Mouse (Mus musculus) midbrain, embryonic 11.5 days (tissue): ENCODE results near the gene Etv6. TPM values are rescaled to one million over a fixed set of nuclear protein-coding genes. Genes with fewer than 3 reads are reported as not detected.

Experiments
- ATAC-seq: fragments of 200-750 bp; cut with Nextera tagmentation; 2 replicates; pipeline ENCODE4 v1.8.0; 2017; ENCODE audit warnings: moderate TSS enrichment, moderate library complexity; ENCODE audit not compliant: low FRiP score
- DNase-seq: peaks from one replicate; pipeline ENCODE4 v3.0.0; 2015; ENCODE audit warnings: low spot score; ENCODE audit errors: missing footprints
- H3K27ac ChIP-seq: fragments of 300-500 bp; sonication (generic); 2 replicates; pipeline ENCODE4 v1.5.1; 2014; ENCODE audit warnings: low read depth, low read length
- H3K27me3 ChIP-seq: fragments of 300-500 bp; sonication (generic); 2 replicates; pipeline ENCODE4 v1.6.1; 2014; ENCODE audit warnings: mild to moderate bottlenecking, low read length, moderate library complexity, mixed read lengths; ENCODE audit not compliant: control insufficient read depth, insufficient read depth
- H3K36me3 ChIP-seq: fragments of 300-500 bp; sonication (generic); 2 replicates; pipeline ENCODE4 v1.6.1; 2014; ENCODE audit warnings: mild to moderate bottlenecking, low read length, moderate library complexity, mixed read lengths; ENCODE audit not compliant: control insufficient read depth, insufficient read depth
- H3K4me1 ChIP-seq: fragments of 300-500 bp; sonication (generic); 2 replicates; pipeline ENCODE4 v1.6.1; 2014; ENCODE audit warnings: low read length; ENCODE audit not compliant: control insufficient read depth, insufficient read depth
- H3K4me2 ChIP-seq: fragments of 300-500 bp; sonication (generic); 2 replicates; pipeline ENCODE4 v1.6.1; 2014; ENCODE audit warnings: mild to moderate bottlenecking, moderate library complexity
- H3K4me3 ChIP-seq: fragments of 300-500 bp; sonication (generic); 2 replicates; pipeline ENCODE4 v1.5.1; 2014; ENCODE audit warnings: low read depth, low read length
- H3K9ac ChIP-seq: fragments of 300-500 bp; sonication (generic); 2 replicates; pipeline ENCODE4 v1.6.1; 2014; ENCODE audit warnings: low read length
- H3K9me3 ChIP-seq: fragments of 300-500 bp; sonication (generic); 2 replicates; pipeline ENCODE4 v1.6.1; 2016; ENCODE audit warnings: low read length; ENCODE audit not compliant: control insufficient read depth
- WGBS: fragments of 180-500 bp; shearing (Covaris S2); extraction: QIAGEN DNeasy Blood & Tissue Kit; methylation state at CpG from one replicate; pipeline ENCODE4 v1.1.7; 2014; 5-methylcytosine and 5-hydroxymethylcytosine counted together
- polyA plus RNA-seq: library from polyadenylated mRNA; unstranded; fragments of >200 nt; fragmentation: Nextera tagmentation; extraction: Ambion mirVana; gene quantifications from 2 replicates; pipeline ENCODE4 v1.2.1, GENCODE M21; 2014

The Etv6 gene
- polyA plus RNA-seq, 1 experiment from 2014 or later = 14.0 TPM

DNA sequence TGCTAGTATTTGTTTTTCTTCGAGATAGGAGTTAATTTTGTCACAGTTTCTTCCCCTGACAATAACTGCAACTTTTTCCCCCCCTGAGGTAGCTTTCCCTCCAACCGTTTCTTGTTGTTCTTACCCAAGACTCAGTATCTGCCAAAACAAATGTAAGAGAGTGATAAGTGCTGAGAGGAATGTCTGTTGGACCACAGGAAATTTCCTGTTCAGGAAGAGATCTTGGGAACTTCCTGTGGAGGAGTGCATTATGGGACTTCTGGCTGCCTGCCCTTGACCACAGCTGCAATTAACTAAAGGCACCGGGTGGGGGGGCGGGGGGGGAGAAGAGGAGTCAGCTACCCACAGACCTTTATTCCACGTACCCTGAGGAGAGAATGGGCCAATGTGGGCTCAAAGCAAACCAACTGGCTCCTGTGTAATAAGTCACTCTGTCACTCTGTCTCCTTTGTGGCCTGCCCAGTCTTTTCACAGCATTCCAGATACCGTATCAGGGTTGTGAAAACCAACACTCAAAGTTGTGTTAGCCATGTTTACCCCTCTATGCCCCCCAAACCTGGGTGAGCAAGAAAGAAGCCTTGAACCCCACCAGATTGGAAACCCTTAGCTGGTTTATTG, 150.9 kb downstream of the Etv6 start:
- Histone ChIP-seq H3K4me2 (no peak overlapping the region), H3K27me3 (no peaks in the 10 kb centered on the region), H3K4me3 (no peak overlapping the region), H3K9ac (no peak overlapping the region), H3K36me3 (no peaks in the 10 kb centered on the region), H3K9me3 (no peaks in the 10 kb centered on the region), H3K27ac (no peak overlapping the region), H3K4me1 (peaks cover 8% of the 10 kb centered on the region)
- ATAC-seq (no peak), DNase-seq (no peak)
- WGBS = 88% methylated on average over 6 of the region's 6 CpGs

DNA sequence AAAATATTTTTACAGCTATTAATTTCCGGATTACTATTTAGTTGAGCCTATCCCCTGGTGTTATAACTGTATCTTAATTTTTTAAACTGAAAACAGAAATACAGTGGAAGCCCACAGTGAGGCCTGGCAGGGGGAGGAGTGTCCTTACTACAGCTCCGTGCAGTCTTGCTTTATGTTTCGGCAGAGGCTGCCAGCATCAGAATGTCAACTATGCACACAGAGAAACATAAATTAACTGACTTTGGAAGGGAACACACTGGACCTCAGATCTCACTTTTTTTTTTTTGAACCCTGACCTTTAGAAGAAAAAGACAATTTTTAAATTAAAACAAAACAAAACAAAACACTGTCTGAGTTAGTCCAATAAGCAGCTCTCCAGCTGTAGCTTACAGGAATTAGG, 153.2 kb downstream of the Etv6 start:
- DNase-seq = no peak
- no peaks in the 10 kb centered on the region for H3K27me3 ChIP-seq
- no peak overlapping the region for H3K4me2 ChIP-seq
- H3K27ac ChIP-seq = no peak overlapping the region
- H3K4me1 ChIP-seq = peaks cover 8% of the 10 kb centered on the region
- H3K9ac ChIP-seq = no peak overlapping the region
- H3K4me3 ChIP-seq = no peak overlapping the region
- H3K36me3 ChIP-seq = no peaks in the 10 kb centered on the region
- no peaks in the 10 kb centered on the region for H3K9me3 ChIP-seq
- 56% methylated on average over 3 of the region's 3 CpGs for WGBS
- no peak for ATAC-seq

DNA sequence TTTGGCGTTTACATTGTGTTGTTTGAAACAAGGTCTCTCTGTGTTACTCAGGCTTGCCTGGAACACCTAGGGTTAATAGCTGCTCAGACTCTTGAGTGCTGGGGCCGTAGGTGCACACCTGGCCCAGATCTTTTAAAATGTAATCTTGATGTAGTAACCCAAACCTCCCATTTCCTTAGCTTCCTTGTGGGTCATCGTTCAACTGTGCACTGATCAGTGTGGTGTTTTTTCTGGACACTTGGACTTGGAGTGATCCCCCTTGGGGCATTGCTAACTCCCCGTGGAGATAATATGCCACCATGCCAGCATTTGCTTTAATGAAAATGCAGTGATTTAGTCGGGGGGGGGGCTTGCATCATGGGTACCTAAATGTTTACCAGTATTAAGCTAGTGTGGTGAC, 153.7 kb downstream of the Etv6 start:
- H3K9me3 ChIP-seq = no peaks in the 10 kb centered on the region
- WGBS = 59% methylated on average over 5 of the region's 5 CpGs
- H3K27ac ChIP-seq = no peak overlapping the region
- no peaks in the 10 kb centered on the region for H3K36me3 ChIP-seq
- DNase-seq (no peak), ATAC-seq (peak; percentile 22)
- no peaks in the 10 kb centered on the region for H3K27me3 ChIP-seq
- peaks cover 8% of the 10 kb centered on the region for H3K4me1 ChIP-seq
- H3K4me2 ChIP-seq = no peak overlapping the region
- H3K4me3 ChIP-seq = no peak overlapping the region
- no peak overlapping the region for H3K9ac ChIP-seq

DNA sequence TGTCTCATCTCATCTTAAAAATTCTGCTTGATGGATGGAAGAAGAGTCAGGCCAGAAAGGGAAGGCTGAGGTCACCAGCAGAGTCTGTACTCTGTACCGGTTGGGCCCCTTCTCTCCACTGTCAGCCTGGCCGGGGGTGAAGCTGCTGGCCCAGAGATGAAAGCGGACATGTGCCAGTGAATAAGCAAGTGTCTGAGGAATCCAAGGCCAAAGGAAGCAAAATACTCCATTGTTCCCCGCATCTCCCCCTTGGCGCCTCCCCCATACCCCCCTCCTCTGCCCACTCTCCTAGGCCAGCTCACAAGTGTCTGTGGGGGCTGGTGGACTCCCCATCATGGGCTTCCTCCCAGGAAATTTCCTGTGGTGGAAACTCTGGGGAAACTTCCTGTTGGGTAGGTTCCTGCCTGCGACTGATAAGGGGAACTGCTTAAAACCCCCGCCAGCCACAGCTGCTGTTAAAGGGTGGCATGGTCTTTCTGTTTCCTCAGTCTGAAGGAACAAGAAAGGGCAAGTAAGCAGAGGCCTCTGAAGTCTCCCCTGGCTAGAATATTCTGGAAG, 154.2 kb downstream of the Etv6 start:
- Histone ChIP-seq H3K36me3 (no peaks in the 10 kb centered on the region), H3K27ac (no peak overlapping the region), H3K27me3 (no peaks in the 10 kb centered on the region), H3K4me2 (no peak overlapping the region), H3K4me3 (no peak overlapping the region), H3K9ac (no peak overlapping the region), H3K9me3 (no peaks in the 10 kb centered on the region), H3K4me1 (peaks cover 8% of the 10 kb centered on the region)
- 40% methylated on average over 7 of the region's 7 CpGs for WGBS
- ATAC-seq (peak; percentile 67), DNase-seq (no peak)

DNA sequence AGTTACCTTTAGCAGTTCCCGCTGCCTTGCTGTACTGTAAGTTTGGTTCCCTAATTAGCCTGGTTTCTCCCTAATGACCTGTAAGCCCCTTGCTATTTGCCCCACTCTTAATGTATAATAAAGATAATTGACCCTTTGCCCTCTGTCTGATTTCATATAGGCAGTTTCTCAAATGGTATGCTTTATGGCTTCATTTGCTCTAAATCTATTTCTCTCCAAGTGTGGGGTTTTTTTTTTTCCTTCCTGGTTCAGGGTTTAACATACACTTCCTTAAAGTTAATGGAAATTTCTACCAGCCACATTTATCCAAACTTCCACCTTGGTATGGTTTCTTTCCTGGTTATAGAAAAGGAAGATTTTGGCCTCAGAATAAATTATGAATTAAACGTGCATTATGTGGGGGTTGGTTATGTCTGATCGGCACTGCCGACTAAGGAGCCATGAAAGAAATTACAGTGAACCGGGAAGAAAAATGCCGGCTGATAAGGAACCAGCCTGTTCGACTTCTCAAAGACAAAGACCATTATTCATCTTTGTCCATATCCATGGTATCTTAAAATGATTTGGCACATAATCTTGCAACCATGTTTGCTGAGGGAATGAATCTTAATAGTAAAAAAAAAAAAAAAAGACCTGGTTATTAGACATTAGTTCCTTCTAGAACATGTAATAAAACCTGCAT, 155.2 kb downstream of the Etv6 start:
- H3K9me3 ChIP-seq = no peaks in the 10 kb centered on the region
- no peak overlapping the region for H3K4me2 ChIP-seq
- H3K4me3 ChIP-seq = no peak overlapping the region
- DNase-seq = no peak
- H3K36me3 ChIP-seq = no peaks in the 10 kb centered on the region
- peaks cover 8% of the 10 kb centered on the region for H3K4me1 ChIP-seq
- H3K27ac ChIP-seq = no peak overlapping the region
- no peak overlapping the region for H3K9ac ChIP-seq
- H3K27me3 ChIP-seq = no peaks in the 10 kb centered on the region
- no peak for ATAC-seq
- 90% methylated on average over 7 of the region's 7 CpGs for WGBS

DNA sequence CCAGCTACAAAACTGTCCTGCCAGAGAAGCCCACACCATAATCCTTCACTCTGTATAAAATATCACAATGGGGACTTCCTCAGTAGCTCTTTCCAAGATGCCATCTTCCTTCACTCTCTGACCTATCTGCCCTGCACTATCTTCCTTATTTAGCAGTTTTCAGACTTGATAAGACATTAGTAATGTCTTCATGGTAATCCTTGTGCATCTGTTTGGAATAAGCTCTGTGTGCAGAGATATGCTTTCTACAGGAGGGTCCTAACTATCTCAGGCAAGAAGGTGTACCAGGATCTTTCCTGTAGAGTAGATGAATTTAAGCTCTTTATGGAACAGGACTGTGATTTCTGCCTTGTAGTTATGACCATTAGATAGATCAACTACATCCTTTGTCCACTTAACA, 157.2 kb downstream of the Etv6 start:
- Histone ChIP-seq H3K27ac (no peak overlapping the region), H3K9ac (no peak overlapping the region), H3K27me3 (no peaks in the 10 kb centered on the region), H3K9me3 (no peaks in the 10 kb centered on the region), H3K4me2 (no peak overlapping the region), H3K4me3 (no peak overlapping the region), H3K36me3 (no peaks in the 10 kb centered on the region), H3K4me1 (peaks cover 8% of the 10 kb centered on the region)
- ATAC-seq = no peak
- no peak for DNase-seq

DNA sequence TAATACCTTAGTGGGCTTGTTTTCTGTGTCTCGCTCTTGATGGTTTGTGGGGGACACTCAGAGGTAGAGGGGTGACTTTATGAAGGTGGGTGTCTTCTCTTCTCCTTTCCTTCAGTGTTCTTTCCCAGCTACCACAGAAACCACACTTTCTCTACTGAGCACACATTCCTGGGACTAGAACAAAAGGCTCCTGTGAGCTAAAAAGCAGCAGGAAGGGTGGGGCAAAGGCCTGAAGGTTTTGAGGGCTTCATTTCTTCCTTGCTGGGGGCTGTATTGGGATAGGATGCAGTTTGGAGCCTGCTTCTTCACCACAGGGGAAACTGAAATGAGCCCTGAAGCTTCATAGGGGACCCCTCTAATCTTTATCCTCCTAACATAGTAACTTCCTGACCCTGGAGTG, 164.4 kb downstream of the Etv6 start:
- Histone ChIP-seq H3K9ac (no peak overlapping the region), H3K27me3 (no peaks in the 10 kb centered on the region), H3K4me1 (no peaks in the 10 kb centered on the region), H3K4me3 (no peak overlapping the region), H3K4me2 (no peak overlapping the region), H3K27ac (no peak overlapping the region), H3K9me3 (no peaks in the 10 kb centered on the region), H3K36me3 (no peaks in the 10 kb centered on the region)
- ATAC-seq (no peak), DNase-seq (no peak)
- WGBS = 91% methylated on average over 1 of the region's 1 CpGs

DNA sequence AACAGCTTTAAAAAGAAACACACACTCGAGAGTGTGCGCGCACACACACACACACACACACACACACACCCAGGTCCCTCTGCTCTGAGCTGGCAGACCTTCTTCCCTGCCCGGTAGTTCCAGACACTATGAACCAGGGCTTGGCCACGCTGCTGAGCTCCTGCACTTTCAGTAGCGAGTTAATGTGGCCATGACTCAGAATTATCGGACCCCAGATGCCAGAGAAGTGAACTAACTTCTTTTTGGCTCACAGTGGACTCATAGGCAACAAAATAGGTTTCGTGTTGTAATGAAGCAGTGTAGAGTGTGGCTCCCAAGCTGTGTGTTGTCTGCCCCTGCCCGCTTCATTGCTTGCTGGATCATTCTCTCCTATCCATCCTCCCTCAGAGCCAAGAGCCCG, 165.1 kb downstream of the Etv6 start:
- 90% methylated on average over 10 of the region's 10 CpGs for WGBS
- H3K27ac ChIP-seq = no peak overlapping the region
- DNase-seq = no peak
- H3K9ac ChIP-seq = no peak overlapping the region
- H3K27me3 ChIP-seq = no peaks in the 10 kb centered on the region
- no peaks in the 10 kb centered on the region for H3K4me1 ChIP-seq
- H3K36me3 ChIP-seq = no peaks in the 10 kb centered on the region
- no peaks in the 10 kb centered on the region for H3K9me3 ChIP-seq
- ATAC-seq = no peak
- H3K4me3 ChIP-seq = no peak overlapping the region
- H3K4me2 ChIP-seq = no peak overlapping the region

DNA sequence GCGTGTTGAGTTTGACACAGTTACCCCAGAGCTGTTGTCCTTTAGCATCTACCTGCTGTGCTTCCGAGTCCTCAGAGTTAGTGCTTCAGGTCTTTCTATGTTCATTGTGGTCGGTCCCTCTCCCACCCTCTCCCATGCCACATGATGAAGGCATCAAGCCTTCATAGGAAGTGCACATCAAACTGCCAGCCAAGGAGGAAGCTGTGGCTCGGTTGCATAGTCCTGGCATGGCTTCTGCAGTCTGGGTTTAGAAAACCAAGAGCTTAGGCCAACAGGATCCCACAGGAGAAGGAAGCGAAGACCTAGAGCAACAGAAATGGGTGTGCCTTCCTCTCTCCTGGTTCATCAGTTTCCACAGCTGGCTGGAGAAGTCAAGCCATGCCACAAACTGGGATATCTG, 166.7 kb downstream of the Etv6 start:
- 91% methylated on average over 5 of the region's 5 CpGs for WGBS
- Histone ChIP-seq H3K27ac (no peak overlapping the region), H3K4me2 (no peak overlapping the region), H3K4me3 (no peak overlapping the region), H3K36me3 (no peaks in the 10 kb centered on the region), H3K9ac (no peak overlapping the region), H3K4me1 (no peaks in the 10 kb centered on the region), H3K27me3 (no peaks in the 10 kb centered on the region), H3K9me3 (no peaks in the 10 kb centered on the region)
- DNase-seq (no peak), ATAC-seq (no peak)
